Mouse (Mus musculus): ENCODE data around the gene Psapl1. TPM values are rescaled to one million over a fixed set of nuclear protein-coding genes. Genes with fewer than 3 reads are reported as not detected.

Psapl1 gene
- polyA plus RNA-seq, 1 experiment from 2014 or later = 0.07 TPM

DNA sequence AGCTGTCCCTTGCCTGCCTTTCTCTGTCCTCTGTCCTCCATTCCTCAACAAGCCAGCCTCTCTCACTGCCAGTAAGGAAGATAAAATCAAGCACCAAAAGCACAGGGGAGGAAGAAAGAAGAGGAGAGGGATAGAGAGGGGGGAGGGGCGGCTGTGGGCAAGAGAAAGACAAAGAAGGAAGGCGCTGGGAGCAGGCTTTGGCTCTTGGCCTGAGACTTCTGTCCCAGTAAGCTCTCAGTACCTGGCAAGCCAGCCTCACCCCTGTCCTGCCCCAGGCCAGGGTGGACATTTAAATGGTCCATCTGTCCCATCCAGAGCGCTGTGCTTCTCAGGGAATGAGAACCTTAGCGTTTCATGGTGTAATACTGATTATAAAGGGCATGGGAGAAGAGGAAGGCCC lies 9.2 kb upstream of the Psapl1 start:
- no peaks in the 10 kb centered on the region for H3K27me3 ChIP-seq (replicated peaks; ENCODE audit: control insufficient read depth, insufficient read depth, low read length)
- H3K36me3 ChIP-seq (ENCODE audit: control insufficient read depth, insufficient read depth, low read length) = no peaks in the 10 kb centered on the region
- no peak overlapping the region for H3K9ac ChIP-seq (ENCODE audit: low read depth, low read length)
- 52% methylated on average over 4 of the region's 4 CpGs for whole genome bisulfite sequencing
- H3K4me1 ChIP-seq (replicated peaks; ENCODE audit: control insufficient read depth, insufficient read depth, low read length) = no peaks in the 10 kb centered on the region; the same call in 1 of the 2 replicates
- no peak for DNase-seq (ENCODE audit: low spot score)
- no peak overlapping the region for H3K4me2 ChIP-seq
- no peak for ATAC-seq (replicated peaks; ENCODE audit: low FRiP score)
- H3K9me3 ChIP-seq (ENCODE audit: control insufficient read depth, low read length) = no peaks in the 10 kb centered on the region
- no peak overlapping the region for H3K4me3 ChIP-seq (ENCODE audit: low read depth, low read length)
- H3K27ac ChIP-seq (ENCODE audit: low read depth, low read length) = no peak overlapping the region

DNA sequence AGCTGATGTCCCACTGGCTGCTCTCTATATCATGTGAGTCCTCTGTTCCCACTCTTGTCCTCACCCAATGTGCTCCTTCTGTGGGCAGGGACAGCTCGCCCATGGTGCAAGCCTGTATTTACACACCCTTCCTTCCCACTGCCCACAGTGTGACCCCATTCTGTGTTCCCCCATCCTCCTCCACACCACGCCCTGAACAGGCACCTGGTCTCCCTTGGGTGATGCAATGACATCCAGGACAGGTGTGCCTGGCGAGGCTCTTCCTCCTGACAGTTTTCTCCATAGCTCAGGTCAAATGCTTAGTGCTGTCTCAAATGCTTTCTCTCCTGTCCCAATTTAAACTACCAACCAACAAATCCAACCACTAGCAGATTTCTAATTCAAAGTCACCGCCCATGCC lies 8.4 kb upstream of the Psapl1 start:
- Histone ChIP-seq H3K27me3 (replicated peaks; ENCODE audit: control insufficient read depth, insufficient read depth, low read length) (no peaks in the 10 kb centered on the region), H3K9me3 (ENCODE audit: control insufficient read depth, low read length) (no peaks in the 10 kb centered on the region), H3K36me3 (ENCODE audit: control insufficient read depth, insufficient read depth, low read length) (no peaks in the 10 kb centered on the region), H3K9ac (ENCODE audit: low read depth, low read length) (no peak overlapping the region), H3K27ac (ENCODE audit: low read depth, low read length) (no peak overlapping the region), H3K4me2 (no peak overlapping the region), H3K4me1 (replicated peaks; ENCODE audit: control insufficient read depth, insufficient read depth, low read length) (no peaks in the 10 kb centered on the region; the same call in 1 of the 2 replicates), H3K4me3 (ENCODE audit: low read depth, low read length) (no peak overlapping the region)
- no peak for ATAC-seq (replicated peaks; ENCODE audit: low FRiP score)
- no peak for DNase-seq (ENCODE audit: low spot score)
- WGBS = 72% methylated on average over 4 of the region's 4 CpGs

DNA sequence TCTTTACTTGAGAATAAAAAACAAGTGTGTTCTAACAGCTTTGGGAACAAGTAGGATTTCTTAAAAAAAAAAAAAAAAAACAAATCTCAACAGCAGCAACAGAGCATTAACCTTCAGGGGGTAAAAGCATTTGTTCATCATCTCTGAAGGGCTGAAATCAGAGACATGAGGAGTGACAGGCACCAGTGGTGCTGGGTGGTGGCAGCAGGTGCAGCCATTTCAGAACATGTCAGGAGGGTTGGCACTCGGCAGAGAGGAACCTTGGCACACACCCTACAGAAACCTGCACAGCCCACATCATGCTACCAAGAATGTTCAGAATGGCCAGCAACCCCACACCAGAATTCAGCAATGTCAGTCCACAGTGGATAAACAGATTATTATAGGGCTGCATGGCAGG lies 4.3 kb upstream of the Psapl1 start:
- no peak overlapping the region for H3K9ac ChIP-seq (ENCODE audit: low read depth, low read length)
- 72% methylated on average over 1 of the region's 1 CpGs for WGBS
- H3K4me3 ChIP-seq (ENCODE audit: low read depth, low read length) = no peak overlapping the region
- H3K36me3 ChIP-seq (ENCODE audit: control insufficient read depth, insufficient read depth, low read length) = no peaks in the 10 kb centered on the region
- no peak for DNase-seq (ENCODE audit: low spot score)
- no peaks in the 10 kb centered on the region for H3K27me3 ChIP-seq (replicated peaks; ENCODE audit: control insufficient read depth, insufficient read depth, low read length)
- no peaks in the 10 kb centered on the region for H3K9me3 ChIP-seq (ENCODE audit: control insufficient read depth, low read length)
- H3K27ac ChIP-seq (ENCODE audit: low read depth, low read length) = no peak overlapping the region
- no peaks in the 10 kb centered on the region; the same call in 1 of the 2 replicates for H3K4me1 ChIP-seq (replicated peaks; ENCODE audit: control insufficient read depth, insufficient read depth, low read length)
- ATAC-seq (replicated peaks; ENCODE audit: low FRiP score) = no peak
- no peak overlapping the region for H3K4me2 ChIP-seq

DNA sequence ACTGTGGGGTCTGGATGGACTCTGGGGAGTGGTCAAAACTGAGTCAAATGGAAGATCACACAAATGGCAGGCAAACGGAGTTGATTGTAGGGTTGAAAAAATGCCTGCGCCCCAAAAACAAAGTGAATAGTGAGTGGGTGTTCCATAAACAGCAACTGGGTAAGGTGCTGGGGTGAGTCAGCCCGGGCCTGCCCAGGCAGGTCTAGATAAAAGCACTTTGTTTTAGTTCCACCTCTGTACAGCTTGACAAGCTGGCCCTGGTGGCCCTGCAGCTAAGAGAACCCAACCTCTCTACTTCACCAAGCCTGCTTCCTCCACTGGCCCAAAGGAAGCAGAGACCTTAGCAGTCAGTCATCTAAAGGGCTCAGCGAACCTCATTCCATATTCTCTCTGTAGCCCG lies 1.0 kb upstream of the Psapl1 start:
- ATAC-seq (replicated peaks; ENCODE audit: low FRiP score) = no peak
- no peaks in the 10 kb centered on the region for H3K27me3 ChIP-seq (replicated peaks; ENCODE audit: control insufficient read depth, insufficient read depth, low read length)
- H3K36me3 ChIP-seq (ENCODE audit: control insufficient read depth, insufficient read depth, low read length) = no peaks in the 10 kb centered on the region
- H3K9ac ChIP-seq (ENCODE audit: low read depth, low read length) = no peak overlapping the region
- 78% methylated on average over 5 of the region's 5 CpGs for WGBS
- no peak overlapping the region for H3K4me3 ChIP-seq (ENCODE audit: low read depth, low read length)
- DNase-seq (ENCODE audit: low spot score) = no peak
- no peaks in the 10 kb centered on the region for H3K4me1 ChIP-seq (replicated peaks; ENCODE audit: control insufficient read depth, insufficient read depth, low read length)
- H3K27ac ChIP-seq (ENCODE audit: low read depth, low read length) = no peak overlapping the region
- no peaks in the 10 kb centered on the region for H3K9me3 ChIP-seq (ENCODE audit: control insufficient read depth, low read length)
- H3K4me2 ChIP-seq = no peak overlapping the region

DNA sequence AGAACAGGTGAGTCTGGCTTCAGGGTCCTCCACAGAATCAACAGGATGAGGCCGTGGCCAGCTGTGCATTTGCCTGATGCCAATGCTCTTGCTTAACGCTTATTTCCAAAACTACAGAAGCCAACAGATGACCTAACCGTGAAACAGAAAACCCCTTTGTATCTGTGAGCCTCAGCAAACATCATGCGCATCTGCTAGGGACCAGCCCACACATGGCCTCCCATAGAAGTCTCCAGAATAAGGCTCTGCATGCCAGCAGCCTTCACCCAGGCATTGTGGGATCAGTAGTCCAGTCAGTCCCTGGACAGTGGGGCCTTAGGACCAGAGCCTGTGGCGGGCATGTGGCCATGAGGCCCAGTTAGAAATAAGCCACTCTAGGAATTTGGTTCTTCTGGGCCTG lies 400 bp upstream of the Psapl1 start:
- 86% methylated on average over 5 of the region's 5 CpGs for WGBS
- no peak for ATAC-seq (replicated peaks; ENCODE audit: low FRiP score)
- no peak overlapping the region for H3K9ac ChIP-seq (ENCODE audit: low read depth, low read length)
- no peak overlapping the region for H3K27ac ChIP-seq (ENCODE audit: low read depth, low read length)
- H3K27me3 ChIP-seq (replicated peaks; ENCODE audit: control insufficient read depth, insufficient read depth, low read length) = no peaks in the 10 kb centered on the region
- no peaks in the 10 kb centered on the region for H3K4me1 ChIP-seq (replicated peaks; ENCODE audit: control insufficient read depth, insufficient read depth, low read length)
- no peaks in the 10 kb centered on the region for H3K36me3 ChIP-seq (ENCODE audit: control insufficient read depth, insufficient read depth, low read length)
- H3K4me3 ChIP-seq (ENCODE audit: low read depth, low read length) = no peak overlapping the region
- no peak for DNase-seq (ENCODE audit: low spot score)
- no peaks in the 10 kb centered on the region for H3K9me3 ChIP-seq (ENCODE audit: control insufficient read depth, low read length)
- H3K4me2 ChIP-seq = no peak overlapping the region

DNA sequence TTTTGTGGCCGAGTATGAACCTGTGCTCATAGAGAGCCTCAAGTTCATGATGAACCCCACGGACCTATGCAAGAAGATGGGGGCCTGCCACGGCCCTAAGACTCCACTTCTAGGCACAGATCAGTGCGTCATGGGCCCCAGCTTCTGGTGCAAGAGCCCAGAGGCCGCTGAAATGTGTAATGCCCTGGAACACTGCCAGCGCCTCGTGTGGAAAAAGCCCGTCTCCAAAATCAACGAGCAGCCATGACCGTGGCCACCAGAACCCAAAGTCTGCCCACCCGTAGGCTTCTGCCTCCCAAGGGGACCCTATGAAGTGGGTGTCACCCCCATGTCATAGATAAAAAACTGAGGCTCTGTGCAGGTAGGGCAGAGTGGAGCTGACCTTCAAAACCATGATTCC lies 1.6 kb downstream of the Psapl1 start:
- no peaks in the 10 kb centered on the region for H3K36me3 ChIP-seq (ENCODE audit: control insufficient read depth, insufficient read depth, low read length)
- no peak overlapping the region for H3K4me2 ChIP-seq
- no peak for ATAC-seq (replicated peaks; ENCODE audit: low FRiP score)
- 80% methylated on average over 11 of the region's 11 CpGs for whole genome bisulfite sequencing
- no peaks in the 10 kb centered on the region for H3K4me1 ChIP-seq (replicated peaks; ENCODE audit: control insufficient read depth, insufficient read depth, low read length)
- no peak overlapping the region for H3K9ac ChIP-seq (ENCODE audit: low read depth, low read length)
- H3K27me3 ChIP-seq (replicated peaks; ENCODE audit: control insufficient read depth, insufficient read depth, low read length) = no peaks in the 10 kb centered on the region
- H3K27ac ChIP-seq (ENCODE audit: low read depth, low read length) = no peak overlapping the region
- no peak for DNase-seq (ENCODE audit: low spot score)
- no peak overlapping the region for H3K4me3 ChIP-seq (ENCODE audit: low read depth, low read length)
- no peaks in the 10 kb centered on the region for H3K9me3 ChIP-seq (ENCODE audit: control insufficient read depth, low read length)

DNA sequence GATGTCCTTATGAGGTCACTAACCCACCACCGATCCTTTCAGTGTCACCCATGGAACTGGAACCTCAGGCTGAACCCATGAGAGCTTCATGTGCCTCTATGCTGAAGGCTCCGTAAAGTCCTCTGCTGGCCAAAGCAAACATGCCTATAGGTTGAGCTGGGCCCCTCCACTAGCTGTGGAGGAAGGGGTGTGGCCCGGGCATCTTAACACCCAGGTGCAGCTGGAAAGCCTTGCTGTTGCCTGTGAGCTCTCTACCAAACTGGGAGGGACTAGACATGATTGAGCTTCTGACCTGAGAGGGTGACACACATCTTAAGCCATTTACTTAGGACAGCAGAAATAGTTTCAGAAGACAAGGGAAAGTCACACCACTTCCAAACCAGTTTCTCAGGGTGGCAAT lies 5.0 kb downstream of the Psapl1 start:
- Histone ChIP-seq H3K4me2 (no peak overlapping the region), H3K36me3 (ENCODE audit: control insufficient read depth, insufficient read depth, low read length) (no peaks in the 10 kb centered on the region), H3K27ac (ENCODE audit: low read depth, low read length) (no peak overlapping the region), H3K9ac (ENCODE audit: low read depth, low read length) (no peak overlapping the region), H3K4me3 (ENCODE audit: low read depth, low read length) (no peak overlapping the region), H3K27me3 (replicated peaks; ENCODE audit: control insufficient read depth, insufficient read depth, low read length) (no peaks in the 10 kb centered on the region), H3K9me3 (ENCODE audit: control insufficient read depth, low read length) (no peaks in the 10 kb centered on the region), H3K4me1 (replicated peaks; ENCODE audit: control insufficient read depth, insufficient read depth, low read length) (no peaks in the 10 kb centered on the region)
- DNase-seq (ENCODE audit: low spot score) (no peak), ATAC-seq (replicated peaks; ENCODE audit: low FRiP score) (no peak)
- 63% methylated on average over 3 of the region's 3 CpGs for WGBS

DNA sequence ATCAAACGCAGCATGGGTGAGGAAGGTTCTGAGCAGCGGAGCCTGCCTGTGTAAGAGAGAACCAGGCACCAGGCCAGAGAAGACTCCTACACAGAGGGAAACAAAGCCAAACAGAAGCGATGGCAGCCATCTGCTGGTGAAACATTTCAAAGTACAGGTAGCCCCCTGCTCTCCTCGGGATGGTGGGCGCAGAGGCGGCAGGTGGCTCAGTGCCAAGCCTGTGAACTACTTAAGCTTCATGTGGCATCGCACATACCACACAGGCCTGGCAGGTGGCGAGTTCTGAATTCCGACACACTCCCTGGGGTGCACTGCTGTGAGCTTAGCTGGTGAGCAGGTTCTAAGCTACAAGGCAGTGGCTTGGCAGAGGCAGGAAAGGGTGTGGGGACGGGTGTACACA lies 9.5 kb downstream of the Psapl1 start:
- H3K4me3 ChIP-seq (ENCODE audit: low read depth, low read length) = no peak overlapping the region
- ATAC-seq (replicated peaks; ENCODE audit: low FRiP score) (no peak), DNase-seq (ENCODE audit: low spot score) (no peak)
- no peak overlapping the region for H3K4me2 ChIP-seq
- H3K4me1 ChIP-seq (replicated peaks; ENCODE audit: control insufficient read depth, insufficient read depth, low read length) = no peaks in the 10 kb centered on the region
- 80% methylated on average over 10 of the region's 10 CpGs for WGBS
- H3K9me3 ChIP-seq (ENCODE audit: control insufficient read depth, low read length) = no peaks in the 10 kb centered on the region
- no peaks in the 10 kb centered on the region for H3K36me3 ChIP-seq (ENCODE audit: control insufficient read depth, insufficient read depth, low read length)
- no peak overlapping the region for H3K9ac ChIP-seq (ENCODE audit: low read depth, low read length)
- no peaks in the 10 kb centered on the region for H3K27me3 ChIP-seq (replicated peaks; ENCODE audit: control insufficient read depth, insufficient read depth, low read length)
- no peak overlapping the region for H3K27ac ChIP-seq (ENCODE audit: low read depth, low read length)

DNA sequence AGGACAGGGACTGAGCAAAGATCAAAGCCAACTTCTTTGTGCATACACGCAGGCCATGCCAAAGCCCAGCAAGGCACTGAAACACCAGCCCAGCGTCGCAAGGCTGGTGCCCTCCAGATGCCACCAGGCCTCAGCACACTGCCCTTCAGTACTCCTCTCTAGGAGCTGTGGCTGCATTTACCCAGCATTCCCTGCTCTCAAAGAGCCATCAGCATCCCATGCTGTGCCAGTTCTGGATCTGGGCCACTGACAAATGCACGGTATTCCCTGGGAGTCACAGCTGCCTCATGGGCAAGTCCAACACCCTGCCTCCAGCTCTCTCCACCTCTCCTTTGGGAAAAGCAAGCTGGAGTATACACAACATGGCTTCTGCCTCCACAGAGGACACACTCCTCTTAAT lies 16.3 kb downstream of the Psapl1 start:
- H3K9ac ChIP-seq (ENCODE audit: low read depth, low read length) = no peak overlapping the region
- H3K36me3 ChIP-seq (ENCODE audit: control insufficient read depth, insufficient read depth, low read length) = no peaks in the 10 kb centered on the region
- H3K27me3 ChIP-seq (replicated peaks; ENCODE audit: control insufficient read depth, insufficient read depth, low read length) = no peaks in the 10 kb centered on the region
- no peaks in the 10 kb centered on the region for H3K4me1 ChIP-seq (replicated peaks; ENCODE audit: control insufficient read depth, insufficient read depth, low read length)
- no peaks in the 10 kb centered on the region for H3K9me3 ChIP-seq (ENCODE audit: control insufficient read depth, low read length)
- no peak for DNase-seq (ENCODE audit: low spot score)
- no peak overlapping the region for H3K4me3 ChIP-seq (ENCODE audit: low read depth, low read length)
- no peak overlapping the region for H3K27ac ChIP-seq (ENCODE audit: low read depth, low read length)
- 84% methylated on average over 4 of the region's 4 CpGs for WGBS
- no peak for ATAC-seq (replicated peaks; ENCODE audit: low FRiP score)
- H3K4me2 ChIP-seq = no peak overlapping the region
